13 mouse cellular contexts compared by ENCODE assay signal in genomic region chr3:38853650-38854049, GRCm38 (mm10). TPM values are rescaled to one million over a fixed set of nuclear protein-coding genes. Genes with fewer than 3 reads are reported as not detected.
A peak's percentile ranks its signal among the peaks of the same experiment; 100 is the strongest.
DNase-seq lines count a peak whose midpoint lies in the region; ATAC-seq lines count a peak whose summit lies in the region.
"Had no signal": no experiment of that assay in that cellular context is flagged by ENCODE, and none has a peak within 500 bp of the region (broad histone marks: within the 10 kb centered on the region; RNA-seq: fewer than 3 reads in every experiment).

No protein-coding gene starts in this region.

- no peaks in the 10 kb centered on the region for H3K9me3 ChIP-seq in hindbrain, embryonic 11.5 days (ENCODE audit: control insufficient read depth, low read length)
- no peaks in the 10 kb centered on the region for H3K9me3 ChIP-seq in hindbrain, embryonic 14.5 days (ENCODE audit: control insufficient read depth, low read length)
- no peaks in the 10 kb centered on the region for H3K9me3 ChIP-seq in midbrain, embryonic 11.5 days (ENCODE audit: control insufficient read depth, low read length)
- no peaks in the 10 kb centered on the region for H3K9me3 ChIP-seq in midbrain, embryonic 13.5 days
- H3K9me3 ChIP-seq: hindbrain, embryonic 12.5 days; midbrain, embryonic 12.5 days had no signal

- no peak overlapping the region for H3K4me2 ChIP-seq in hindbrain, embryonic 11.5 days (replicated peaks; ENCODE audit: low read depth, low read length)
- H3K4me2 ChIP-seq in hindbrain, embryonic 14.5 days (replicated peaks) = no peak overlapping the region
- H3K4me2 ChIP-seq in midbrain, embryonic 11.5 days = no peak overlapping the region
- no peak overlapping the region for H3K4me2 ChIP-seq in midbrain, embryonic 13.5 days (replicated peaks)
- H3K4me2 ChIP-seq: hindbrain, embryonic 12.5 days; midbrain, embryonic 12.5 days had no signal

- no peak overlapping the region for H3K27ac ChIP-seq in hindbrain, embryonic 11.5 days (ENCODE audit: low read depth, low read length)
- no peak overlapping the region for H3K27ac ChIP-seq in hindbrain, embryonic 14.5 days
- H3K27ac ChIP-seq in midbrain, embryonic 11.5 days (ENCODE audit: low read depth, low read length) = no peak overlapping the region
- no peak overlapping the region for H3K27ac ChIP-seq in midbrain, embryonic 13.5 days
- H3K27ac ChIP-seq: hindbrain, embryonic 12.5 days; midbrain, embryonic 12.5 days had no signal

- 24% methylated on average over 3 of the region's 3 CpGs for WGBS in hindbrain, embryonic 11.5 days
- WGBS in hindbrain, embryonic 14.5 days = 20% methylated on average over 3 of the region's 3 CpGs
- 17% methylated on average over 3 of the region's 3 CpGs for WGBS in midbrain, embryonic 11.5 days
- 18% methylated on average over 3 of the region's 3 CpGs for WGBS in midbrain, embryonic 13.5 days

- H3K36me3 ChIP-seq in hindbrain, embryonic 11.5 days (ENCODE audit: control insufficient read depth, insufficient read depth, low read length) = no peaks in the 10 kb centered on the region
- no peaks in the 10 kb centered on the region for H3K36me3 ChIP-seq in hindbrain, embryonic 14.5 days (replicated peaks; ENCODE audit: control insufficient read depth, insufficient read depth)
- H3K36me3 ChIP-seq in midbrain, embryonic 11.5 days (ENCODE audit: control insufficient read depth, insufficient read depth, low read length) = no peaks in the 10 kb centered on the region
- no peaks in the 10 kb centered on the region for H3K36me3 ChIP-seq in midbrain, embryonic 13.5 days
- H3K36me3 ChIP-seq: G1E; hindbrain, embryonic 12.5 days; midbrain, embryonic 12.5 days had no signal

- H3K4me1 ChIP-seq in hindbrain, embryonic 11.5 days (replicated peaks; ENCODE audit: control insufficient read depth, insufficient read depth, low read length) = no peaks in the 10 kb centered on the region
- H3K4me1 ChIP-seq in hindbrain, embryonic 14.5 days (replicated peaks; ENCODE audit: control insufficient read depth, insufficient read depth, low read length) = no peaks in the 10 kb centered on the region
- H3K4me1 ChIP-seq in midbrain, embryonic 11.5 days (ENCODE audit: control insufficient read depth, insufficient read depth, low read length) = no peaks in the 10 kb centered on the region
- H3K4me1 ChIP-seq in midbrain, embryonic 13.5 days (replicated peaks) = no peaks in the 10 kb centered on the region
- H3K4me1 ChIP-seq: midbrain, embryonic 12.5 days had no signal

- H3K4me3 ChIP-seq in hindbrain, embryonic 11.5 days (ENCODE audit: low read depth, low read length) = no peak overlapping the region
- no peak overlapping the region for H3K4me3 ChIP-seq in hindbrain, embryonic 14.5 days (replicated peaks; ENCODE audit: low read length)
- H3K4me3 ChIP-seq in midbrain, embryonic 11.5 days (ENCODE audit: low read depth, low read length) = no peak overlapping the region
- H3K4me3 ChIP-seq in midbrain, embryonic 13.5 days (replicated peaks) = no peak overlapping the region
- H3K4me3 ChIP-seq: hindbrain, embryonic 12.5 days; midbrain, embryonic 12.5 days had no signal

- no peak for ATAC-seq in hindbrain, embryonic 11.5 days (ENCODE audit: low FRiP score)
- ATAC-seq in hindbrain, embryonic 14.5 days (ENCODE audit: low FRiP score) = no peak
- ATAC-seq in midbrain, embryonic 11.5 days (ENCODE audit: low FRiP score) = no peak
- no peak for ATAC-seq in midbrain, embryonic 13.5 days
- ATAC-seq in hematopoietic stem cell, adult 5-6 weeks (replicated peaks in 1 of 2; ENCODE audit: insufficient read depth in 1 of 2, low FRiP score in 2 of 2, low TSS enrichment in 1 of 2, low read depth in 1 of 2, poor library complexity in 2 of 2, severe bottlenecking in 2 of 2) = peak; percentile 47 to 61; a peak in 2 of 4 replicates

- H3K9ac ChIP-seq in hindbrain, embryonic 11.5 days (ENCODE audit: low read depth, low read length) = no peak overlapping the region
- no peak overlapping the region for H3K9ac ChIP-seq in hindbrain, embryonic 14.5 days
- no peak overlapping the region for H3K9ac ChIP-seq in midbrain, embryonic 11.5 days (ENCODE audit: low read length)
- H3K9ac ChIP-seq in midbrain, embryonic 13.5 days (replicated peaks) = no peak overlapping the region
- H3K9ac ChIP-seq: hindbrain, embryonic 12.5 days; midbrain, embryonic 12.5 days had no signal

- DNase-seq in hindbrain, embryonic 11.5 days (ENCODE audit: low spot score) = peak; percentile 38
- no peak for DNase-seq in hindbrain, embryonic 14.5 days (ENCODE audit: low spot score)
- DNase-seq in midbrain, embryonic 11.5 days (ENCODE audit: low spot score, missing footprints) = peak; percentile 70
- DNase-seq in thymus, postnatal 4 days = peak; percentile 68
- DNase-seq in right cerebral cortex, postnatal 36 days (ENCODE audit: low spot score in 2 of 2) = no peak
- DNase-seq: adrenal gland, postnatal 14 days; cerebellum, adult 9-10 months; left cerebral cortex, postnatal 4 days had no signal

- H3K27me3 ChIP-seq in hindbrain, embryonic 11.5 days (ENCODE audit: control insufficient read depth, insufficient read depth, low read length) = no peaks in the 10 kb centered on the region
- no peaks in the 10 kb centered on the region for H3K27me3 ChIP-seq in hindbrain, embryonic 14.5 days (ENCODE audit: control insufficient read depth, insufficient read depth, low read length)
- H3K27me3 ChIP-seq in midbrain, embryonic 11.5 days (ENCODE audit: control insufficient read depth, insufficient read depth, low read length) = no peaks in the 10 kb centered on the region
- no peaks in the 10 kb centered on the region for H3K27me3 ChIP-seq in midbrain, embryonic 13.5 days
- H3K27me3 ChIP-seq: hindbrain, embryonic 12.5 days; midbrain, embryonic 12.5 days had no signal

RNA-seq across cellular contexts. Expression of gene Fat4, which starts 33.1 kb away (rescaled TPM):
- 13.5 and 15.2 TPM in 2 replicates for polyA plus RNA-seq in hindbrain, embryonic 11.5 days (2014; fragmentation: Nextera tagmentation; extraction: Ambion mirVana)
- polyA plus RNA-seq in hindbrain, embryonic 14.5 days (2014; fragmentation: Nextera tagmentation; extraction: Ambion mirVana) = 15.8 and 18.2 TPM in 2 replicates
- polyA plus RNA-seq in midbrain, embryonic 11.5 days (2014; fragmentation: Nextera tagmentation; extraction: Ambion mirVana) = 9.3 and 10.3 TPM in 2 replicates
- polyA plus RNA-seq in midbrain, embryonic 13.5 days (2015; fragmentation: Nextera tagmentation; extraction: Ambion mirVana) = 6.9 and 7.2 TPM in 2 replicates
- 0.06 and 0.10 TPM in 2 replicates for total RNA-seq in hematopoietic stem cell, adult 5-6 weeks (2017)
- polyA plus RNA-seq: G1E had no signal

Comparison
In these comparisons a context has a peak if more than half of its experiments do, and no peak if none do; other contexts are left out.
1. DNase-seq: peak in hindbrain, embryonic 11.5 days (single experiment), midbrain, embryonic 11.5 days (single experiment) and thymus, postnatal 4 days (single experiment); none in hindbrain, embryonic 14.5 days (single experiment) and right cerebral cortex, postnatal 36 days (0 of 2).
2. ATAC-seq: peak in hematopoietic stem cell, adult 5-6 weeks (2 of 2); none in hindbrain, embryonic 11.5 days (single experiment), hindbrain, embryonic 14.5 days (single experiment), midbrain, embryonic 11.5 days (single experiment) and midbrain, embryonic 13.5 days (single experiment).